Comparison of ENCODE assay signal across 8 mouse cellular contexts in genomic region chr7:105633801-105634135, GRCm38 (mm10). TPM values are rescaled to one million over a fixed set of nuclear protein-coding genes. Genes with fewer than 3 reads are reported as not detected.
DNase-seq lines count a peak whose midpoint lies in the region; ATAC-seq and TF ChIP-seq lines count a peak whose summit lies in the region.

No protein-coding gene starts in this region.

- peak overlapping the region; percentile 87 for H3K4me2 ChIP-seq in heart, embryonic 14.5 days (ENCODE audit: low read length)
- H3K4me2 ChIP-seq in hindbrain, embryonic 11.5 days (replicated peaks; ENCODE audit: low read depth, low read length): peak overlapping the region; percentile 63

- no peaks in the 10 kb centered on the region for H3K27me3 ChIP-seq in heart, embryonic 14.5 days (ENCODE audit: control insufficient read depth, insufficient read depth, low read length)
- H3K27me3 ChIP-seq in G1E (ENCODE audit: insufficient read depth, low read length): peaks cover 26% of the 10 kb centered on the region
- no peaks in the 10 kb centered on the region for H3K27me3 ChIP-seq in hindbrain, embryonic 11.5 days (ENCODE audit: control insufficient read depth, insufficient read depth, low read length)

- ATAC-seq in heart, embryonic 14.5 days (ENCODE audit: insufficient number of reproducible peaks, insufficient read depth, low FRiP score, low read depth): no peak
- no peak for ATAC-seq in G1E (ENCODE audit: extremely low read depth, insufficient number of reproducible peaks, low FRiP score, poor library complexity, severe bottlenecking)
- ATAC-seq in hindbrain, embryonic 11.5 days (ENCODE audit: low FRiP score): no peak
- peak; percentile 5; the same call in 1 of the 2 replicates for ATAC-seq in megakaryocyte progenitor cell, adult 5-6 weeks (replicated peaks; ENCODE audit: poor library complexity)

- no peak for TF ChIP-seq CTCF in G1E (IDR thresholded peaks at IDR 0.05; ENCODE audit: low read depth, low read length)

- no peak for DNase-seq in heart, adult 11 months
- no peak for DNase-seq in G1E (ENCODE audit: low spot score)
- DNase-seq in hindbrain, embryonic 11.5 days (ENCODE audit: low spot score): no peak
- DNase-seq in right cerebral cortex, adult 18-20 months: no peak
- no peak for DNase-seq in layer of hippocampus, postnatal 14 days (ENCODE audit: low spot score in 2 of 2)
- DNase-seq in cerebellum, postnatal 36 days: no peak

- no peaks in the 10 kb centered on the region for H3K9me3 ChIP-seq in heart, embryonic 14.5 days (ENCODE audit: control insufficient read depth, low read length)
- H3K9me3 ChIP-seq in G1E (replicated peaks): no peaks in the 10 kb centered on the region
- no peaks in the 10 kb centered on the region for H3K9me3 ChIP-seq in hindbrain, embryonic 11.5 days (ENCODE audit: control insufficient read depth, low read length)

- peak overlapping the region; percentile 94 for H3K9ac ChIP-seq in heart, embryonic 14.5 days (ENCODE audit: low read length)
- peak overlapping the region; percentile 87 for H3K9ac ChIP-seq in hindbrain, embryonic 11.5 days (ENCODE audit: low read depth, low read length)

- WGBS in heart, embryonic 14.5 days: 6% methylated on average over 10 of the region's 10 CpGs
- 8% methylated on average over 10 of the region's 10 CpGs for WGBS in hindbrain, embryonic 11.5 days

- peak overlapping the region; percentile 74 to 90 for H3K4me3 ChIP-seq in heart, embryonic 14.5 days (ENCODE audit: control insufficient read depth in 1 of 2, insufficient read depth in 1 of 2, low read depth in 1 of 2, low read length in 2 of 2)
- H3K4me3 ChIP-seq in G1E (ENCODE audit: low read depth, low read length): peak overlapping the region; percentile 82
- peak overlapping the region; percentile 71 for H3K4me3 ChIP-seq in hindbrain, embryonic 11.5 days (ENCODE audit: low read depth, low read length)

- H3K36me3 ChIP-seq in heart, embryonic 14.5 days (ENCODE audit: control insufficient read depth, insufficient read depth, low read length): peaks cover 34% of the 10 kb centered on the region
- H3K36me3 ChIP-seq in G1E (replicated peaks): peaks cover 41% of the 10 kb centered on the region
- no peaks in the 10 kb centered on the region for H3K36me3 ChIP-seq in hindbrain, embryonic 11.5 days (ENCODE audit: control insufficient read depth, insufficient read depth, low read length)

- peak overlapping the region; percentile 46 to 57 for H3K27ac ChIP-seq in heart, embryonic 14.5 days (replicated peaks in 1 of 2; ENCODE audit: control insufficient read depth in 1 of 2, insufficient read depth in 1 of 2, low read depth in 2 of 2, low read length in 2 of 2)
- no peak overlapping the region; the same call in 1 of the 2 replicates for H3K27ac ChIP-seq in hindbrain, embryonic 11.5 days (ENCODE audit: low read depth, low read length)

- peaks cover 12 to 31% of the 10 kb centered on the region in 2 experiments for H3K4me1 ChIP-seq in heart, embryonic 14.5 days (ENCODE audit: control insufficient read depth in 2 of 2, insufficient read depth in 2 of 2, low read length in 2 of 2)
- H3K4me1 ChIP-seq in G1E (ENCODE audit: insufficient read depth, low read depth, low read length): peaks cover 23% of the 10 kb centered on the region
- H3K4me1 ChIP-seq in hindbrain, embryonic 11.5 days (replicated peaks; ENCODE audit: control insufficient read depth, insufficient read depth, low read length): peaks cover 3% of the 10 kb centered on the region

RNA-seq across cellular contexts. Expression of gene Trim3, which starts 0.4 kb away (rescaled TPM):
- polyA plus RNA-seq in heart, embryonic 14.5 days (2014; fragmentation: Nextera tagmentation; extraction: Ambion mirVana): 22.4 and 26.3 TPM in 2 replicates
- total RNA-seq in G1E (2014; fragmentation: Nextera tagmentation): 12.0 and 16.7 TPM in 2 replicates
- 9.3 and 11.5 TPM in 2 replicates for total RNA-seq in G1E (2017)
- 4.6 and 5.3 TPM in 2 replicates for polyA plus RNA-seq in G1E (2012)
- polyA plus RNA-seq in hindbrain, embryonic 11.5 days (2014; fragmentation: Nextera tagmentation; extraction: Ambion mirVana): 31.2 and 34.3 TPM in 2 replicates
- 2.8 and 3.3 TPM in 2 replicates for total RNA-seq in megakaryocyte progenitor cell, adult 5-6 weeks (2015)
- total RNA-seq in megakaryocyte progenitor cell, adult 5-6 weeks (2017): 1.8 and 3.2 TPM in 2 replicates
- 100 to 1,000 TPM; 136 to 145 TPM for total RNA-seq in layer of hippocampus, postnatal 14 days (2021)

RNA-seq across cellular contexts. Expression of gene Timm10b, which starts 6.1 kb away (rescaled TPM):
- polyA plus RNA-seq in heart, embryonic 14.5 days (2014; fragmentation: Nextera tagmentation; extraction: Ambion mirVana): 169 and 182 TPM in 2 replicates
- total RNA-seq in G1E (2014; fragmentation: Nextera tagmentation) (24.0 and 53.0 TPM in 2 replicates), G1E (2017) (131 and 174 TPM in 2 replicates)
- polyA plus RNA-seq in G1E (2012): 261 and 308 TPM in 2 replicates
- polyA plus RNA-seq in hindbrain, embryonic 11.5 days (2014; fragmentation: Nextera tagmentation; extraction: Ambion mirVana): 146 and 148 TPM in 2 replicates
- total RNA-seq in megakaryocyte progenitor cell, adult 5-6 weeks (2015): 64.6 and 65.0 TPM in 2 replicates
- 64.7 and 82.0 TPM in 2 replicates for total RNA-seq in megakaryocyte progenitor cell, adult 5-6 weeks (2017)
- total RNA-seq in layer of hippocampus, postnatal 14 days (2021): 10 to 100 TPM; 82.3 to 87.2 TPM

RNA-seq across cellular contexts. Expression of gene Arfip2, which starts 6.4 kb away (rescaled TPM):
- polyA plus RNA-seq in heart, embryonic 14.5 days (2014; fragmentation: Nextera tagmentation; extraction: Ambion mirVana): 49.5 and 51.2 TPM in 2 replicates
- total RNA-seq in G1E (2014; fragmentation: Nextera tagmentation): 22.8 and 34.7 TPM in 2 replicates
- total RNA-seq in G1E (2017): 35.3 and 35.8 TPM in 2 replicates
- polyA plus RNA-seq in G1E (2012): 57.5 and 64.7 TPM in 2 replicates
- polyA plus RNA-seq in hindbrain, embryonic 11.5 days (2014; fragmentation: Nextera tagmentation; extraction: Ambion mirVana): 69.7 and 73.2 TPM in 2 replicates
- 16.0 and 18.5 TPM in 2 replicates for total RNA-seq in megakaryocyte progenitor cell, adult 5-6 weeks (2015)
- 57.5 and 59.8 TPM in 2 replicates for total RNA-seq in megakaryocyte progenitor cell, adult 5-6 weeks (2017)
- 100 to 1,000 TPM in 1 of 2 experiments, 10 to 100 TPM in 1; 97.8 to 101 TPM for total RNA-seq in layer of hippocampus, postnatal 14 days (2021)

RNA-seq across cellular contexts. Expression of gene Gm45799, which starts 6.6 kb away (rescaled TPM):
- 44.9 and 50.4 TPM in 2 replicates for polyA plus RNA-seq in heart, embryonic 14.5 days (2014; fragmentation: Nextera tagmentation; extraction: Ambion mirVana)
- total RNA-seq in G1E (2014; fragmentation: Nextera tagmentation) (6.0 and 17.0 TPM in 2 replicates), G1E (2017) (3.2 and 5.3 TPM in 2 replicates)
- polyA plus RNA-seq in G1E (2012): 96.6 and 137 TPM in 2 replicates
- 10.2 and 10.8 TPM in 2 replicates for polyA plus RNA-seq in hindbrain, embryonic 11.5 days (2014; fragmentation: Nextera tagmentation; extraction: Ambion mirVana)
- total RNA-seq in megakaryocyte progenitor cell, adult 5-6 weeks (2015): 1.5 and 2.0 TPM in 2 replicates
- total RNA-seq in megakaryocyte progenitor cell, adult 5-6 weeks (2017): 1.5 and 4.1 TPM in 2 replicates
- 10 to 100 TPM in 1 of 2 experiments, 1 to 10 TPM in 1; 5.4 to 11.8 TPM for total RNA-seq in layer of hippocampus, postnatal 14 days (2021)

RNA-seq across cellular contexts. Expression of gene Dnhd1, which starts 16.9 kb away (rescaled TPM):
- 0.51 and 0.70 TPM in 2 replicates for polyA plus RNA-seq in heart, embryonic 14.5 days (2014; fragmentation: Nextera tagmentation; extraction: Ambion mirVana)
- total RNA-seq in G1E (2014; fragmentation: Nextera tagmentation) (2.2 and 2.9 TPM in 2 replicates), G1E (2017) (1.9 and 2.1 TPM in 2 replicates)
- 0.02 TPM in 1 of 2 replicates, not detected in the other for polyA plus RNA-seq in G1E (2012)
- polyA plus RNA-seq in hindbrain, embryonic 11.5 days (2014; fragmentation: Nextera tagmentation; extraction: Ambion mirVana): 0.85 and 1.2 TPM in 2 replicates
- total RNA-seq in megakaryocyte progenitor cell, adult 5-6 weeks (2015): 1.0 and 1.6 TPM in 2 replicates
- 0.17 and 0.27 TPM in 2 replicates for total RNA-seq in megakaryocyte progenitor cell, adult 5-6 weeks (2017)
- 1 to 10 TPM; 5.5 to 6.0 TPM for total RNA-seq in layer of hippocampus, postnatal 14 days (2021)

Comparison
In these comparisons a context has a peak if more than half of its experiments do, and no peak if none do; other contexts are left out.
1. RNA of gene Trim3, which starts 0.4 kb away (total RNA-seq): 136 to 145 TPM in layer of hippocampus, postnatal 14 days; 9.3 to 16.7 TPM in G1E and 1.8 to 3.3 TPM in megakaryocyte progenitor cell, adult 5-6 weeks; every median in the first group is over 4 times any median in the second.
2. Peak in every context shown above with its lines, with median percentiles within 50 percentile points of each other: H3K4me3 ChIP-seq.